Comparison of ENCODE assay signal across 8 mouse cellular contexts in genomic region chr13:55361974-55362452, GRCm38 (mm10). TPM values are rescaled to one million over a fixed set of nuclear protein-coding genes. Genes with fewer than 3 reads are reported as not detected.
DNase-seq lines count a peak whose midpoint lies in the region; ATAC-seq and TF ChIP-seq lines count a peak whose summit lies in the region.

No protein-coding gene starts in this region.

- no peaks in the 10 kb centered on the region for H3K9me3 ChIP-seq in intestine, postnatal 0 days (ENCODE audit: control insufficient read depth)
- no peaks in the 10 kb centered on the region for H3K9me3 ChIP-seq in midbrain, embryonic 16.5 days (replicated peaks; ENCODE audit: control insufficient read depth, low read length, poor library complexity, severe bottlenecking)

- peak; percentile 40 for ATAC-seq in erythroblast, adult 5-6 weeks (replicated peaks; ENCODE audit: low FRiP score, poor library complexity, severe bottlenecking)
- ATAC-seq in intestine, postnatal 0 days: peak; percentile 26
- peak; percentile 69 for ATAC-seq in midbrain, embryonic 16.5 days

- peak overlapping the region; percentile 87 for H3K4me3 ChIP-seq in intestine, postnatal 0 days (ENCODE audit: low read depth, low read length)
- H3K4me3 ChIP-seq in midbrain, embryonic 16.5 days (ENCODE audit: low read depth, low read length): peak overlapping the region; percentile 71

- DNase-seq in layer of hippocampus, adult 9-11 months: peak; percentile 34
- DNase-seq in layer of hippocampus, postnatal 10 days (ENCODE audit: low spot score in 2 of 2): no peak
- DNase-seq in T-cell, adult 2 months (ENCODE audit: low spot score): peak; percentile 33
- no peak for DNase-seq in testis, postnatal 10 days (ENCODE audit: low spot score)
- no peak for DNase-seq in frontal cortex, adult 2 months (ENCODE audit: extremely low spot score in 1 of 2, low spot score in 1 of 2)

- no peaks in the 10 kb centered on the region for H3K27me3 ChIP-seq in intestine, postnatal 0 days (replicated peaks; ENCODE audit: control insufficient read depth, insufficient read depth, low read length)
- H3K27me3 ChIP-seq in midbrain, embryonic 16.5 days (ENCODE audit: control insufficient read depth, insufficient read depth, low read depth, low read length): no peaks in the 10 kb centered on the region

- H3K4me1 ChIP-seq in intestine, postnatal 0 days (replicated peaks; ENCODE audit: control insufficient read depth, insufficient read depth, low read length): no peaks in the 10 kb centered on the region; the same call in 1 of the 2 replicates
- peaks cover 11% of the 10 kb centered on the region for H3K4me1 ChIP-seq in midbrain, embryonic 16.5 days (ENCODE audit: control insufficient read depth, insufficient read depth, low read length)

- under 1% methylated on average over 32 of the region's 32 CpGs for WGBS in intestine, postnatal 0 days
- 1% methylated on average over 32 of the region's 32 CpGs for WGBS in midbrain, embryonic 16.5 days

- no peak for TF ChIP-seq CTCF in intestine, postnatal 0 days (IDR thresholded peaks at IDR 0.05; ENCODE audit: low read depth)

- peak overlapping the region; percentile 95 for H3K27ac ChIP-seq in intestine, postnatal 0 days (ENCODE audit: low read depth, low read length)
- peak overlapping the region; percentile 88 for H3K27ac ChIP-seq in midbrain, embryonic 16.5 days (ENCODE audit: low read length)

- peak overlapping the region; percentile 74 for H3K4me2 ChIP-seq in intestine, postnatal 0 days (replicated peaks; ENCODE audit: low read depth)
- H3K4me2 ChIP-seq in midbrain, embryonic 16.5 days (ENCODE audit: low read length): peak overlapping the region; percentile 64

- H3K9ac ChIP-seq in intestine, postnatal 0 days (ENCODE audit: low read depth, low read length): peak overlapping the region; percentile 90
- peak overlapping the region; percentile 91 for H3K9ac ChIP-seq in midbrain, embryonic 16.5 days (ENCODE audit: low read depth, low read length)

- peaks cover 20% of the 10 kb centered on the region; the same call in 1 of the 2 replicates for H3K36me3 ChIP-seq in intestine, postnatal 0 days (ENCODE audit: control insufficient read depth, insufficient read depth)
- H3K36me3 ChIP-seq in midbrain, embryonic 16.5 days (ENCODE audit: control insufficient read depth, insufficient read depth, low read length): peaks cover 2% of the 10 kb centered on the region; the same call in 1 of the 2 replicates

RNA-seq across cellular contexts. Expression of gene Lman2, which starts 0.6 kb away (rescaled TPM):
- total RNA-seq in layer of hippocampus, postnatal 10 days (2021): 10 to 100 TPM; 44.7 to 49.4 TPM
- 19.6 and 20.2 TPM in 2 replicates for total RNA-seq in erythroblast, adult 5-6 weeks (2015; ENCODE audit: low replicate concordance)
- total RNA-seq in erythroblast, adult 5-6 weeks (2017; ENCODE audit: low replicate concordance): 31.8 and 33.4 TPM in 2 replicates
- 85.3 and 93.0 TPM in 2 replicates for polyA plus RNA-seq in intestine, postnatal 0 days (2015; fragmentation: Nextera tagmentation; extraction: Ambion mirVana)
- 43.4 and 50.3 TPM in 2 replicates for polyA plus RNA-seq in midbrain, embryonic 16.5 days (2015; fragmentation: Nextera tagmentation; extraction: Ambion mirVana)
- 52.9 and 57.3 TPM in 2 replicates for polyA plus RNA-seq in frontal cortex, adult 2 months (2012; rRNA removed)

RNA-seq across cellular contexts. Expression of gene Rgs14, which starts 7.5 kb away (rescaled TPM):
- total RNA-seq in layer of hippocampus, postnatal 10 days (2021): 10 to 100 TPM; 28.6 to 37.0 TPM
- total RNA-seq in erythroblast, adult 5-6 weeks (2015; ENCODE audit: low replicate concordance): 9.0 and 14.2 TPM in 2 replicates
- total RNA-seq in erythroblast, adult 5-6 weeks (2017; ENCODE audit: low replicate concordance): 7.8 and 7.9 TPM in 2 replicates
- 1.2 and 1.3 TPM in 2 replicates for polyA plus RNA-seq in intestine, postnatal 0 days (2015; fragmentation: Nextera tagmentation; extraction: Ambion mirVana)
- polyA plus RNA-seq in midbrain, embryonic 16.5 days (2015; fragmentation: Nextera tagmentation; extraction: Ambion mirVana): 0.34 and 0.62 TPM in 2 replicates
- polyA plus RNA-seq in frontal cortex, adult 2 months (2012; rRNA removed): 32.8 and 44.1 TPM in 2 replicates

RNA-seq across cellular contexts. Expression of gene Mxd3, which starts 32.4 kb away (rescaled TPM):
- total RNA-seq in layer of hippocampus, postnatal 10 days (2021): 1 to 10 TPM; 2.4 to 2.9 TPM
- 14.2 and 15.0 TPM in 2 replicates for total RNA-seq in erythroblast, adult 5-6 weeks (2015; ENCODE audit: low replicate concordance)
- total RNA-seq in erythroblast, adult 5-6 weeks (2017; ENCODE audit: low replicate concordance): 20.1 and 28.7 TPM in 2 replicates
- polyA plus RNA-seq in intestine, postnatal 0 days (2015; fragmentation: Nextera tagmentation; extraction: Ambion mirVana): 7.8 and 8.5 TPM in 2 replicates
- polyA plus RNA-seq in midbrain, embryonic 16.5 days (2015; fragmentation: Nextera tagmentation; extraction: Ambion mirVana): 6.9 and 7.9 TPM in 2 replicates
- 1.3 and 1.5 TPM in 2 replicates for polyA plus RNA-seq in frontal cortex, adult 2 months (2012; rRNA removed)

RNA-seq across cellular contexts. Expression of gene Slc34a1, which starts 36.0 kb away (rescaled TPM):
- total RNA-seq in layer of hippocampus, postnatal 10 days (2021): not detected
- not detected in 2 replicates for total RNA-seq in erythroblast, adult 5-6 weeks (2015; ENCODE audit: low replicate concordance)
- not detected in 2 replicates for total RNA-seq in erythroblast, adult 5-6 weeks (2017; ENCODE audit: low replicate concordance)
- polyA plus RNA-seq in intestine, postnatal 0 days (2015; fragmentation: Nextera tagmentation; extraction: Ambion mirVana): 0.04 and 0.16 TPM in 2 replicates
- not detected in 2 replicates for polyA plus RNA-seq in midbrain, embryonic 16.5 days (2015; fragmentation: Nextera tagmentation; extraction: Ambion mirVana)
- polyA plus RNA-seq in frontal cortex, adult 2 months (2012; rRNA removed): 0.54 and 0.55 TPM in 2 replicates

RNA-seq across cellular contexts. Expression of gene Rab24, which starts 40.3 kb away (rescaled TPM):
- 10 to 100 TPM; 62.4 to 66.9 TPM for total RNA-seq in layer of hippocampus, postnatal 10 days (2021)
- 44.1 and 62.1 TPM in 2 replicates for total RNA-seq in erythroblast, adult 5-6 weeks (2015; ENCODE audit: low replicate concordance)
- total RNA-seq in erythroblast, adult 5-6 weeks (2017; ENCODE audit: low replicate concordance): 12.9 and 19.2 TPM in 2 replicates
- polyA plus RNA-seq in intestine, postnatal 0 days (2015; fragmentation: Nextera tagmentation; extraction: Ambion mirVana): 142 and 156 TPM in 2 replicates
- 91.0 and 92.2 TPM in 2 replicates for polyA plus RNA-seq in midbrain, embryonic 16.5 days (2015; fragmentation: Nextera tagmentation; extraction: Ambion mirVana)
- polyA plus RNA-seq in frontal cortex, adult 2 months (2012; rRNA removed): 142 and 148 TPM in 2 replicates

Comparison
In these comparisons a context has a peak if more than half of its experiments do, and no peak if none do; other contexts are left out.
1. DNase-seq: peak in layer of hippocampus, adult 9-11 months (single experiment) and T-cell, adult 2 months (single experiment); none in layer of hippocampus, postnatal 10 days (0 of 2), testis, postnatal 10 days (single experiment) and frontal cortex, adult 2 months (0 of 2).
2. RNA of gene Rgs14, which starts 7.5 kb away (polyA plus RNA-seq): 32.8 to 44.1 TPM in frontal cortex, adult 2 months; 1.2 to 1.3 TPM in intestine, postnatal 0 days and 0.34 to 0.62 TPM in midbrain, embryonic 16.5 days; every median in the first group is over 10 times any median in the second.
3. Peak in every context shown above with its lines, with median percentiles within 50 percentile points of each other: ATAC-seq.